Mouse (Mus musculus) intestine, embryonic 15.5 days (tissue): ENCODE results near the gene Ptpn13. TPM values are rescaled to one million over a fixed set of nuclear protein-coding genes. Genes with fewer than 3 reads are reported as not detected.
A peak's percentile ranks its signal among the peaks of the same experiment; 100 is the strongest.

Experiments
- ATAC-seq: fragments of 200-750 bp; cut with Nextera tagmentation; 2 replicates; pipeline ENCODE4 v1.8.0; 2017; ENCODE audit warnings: moderate TSS enrichment, moderate library complexity
- H3K27ac ChIP-seq: fragments of 300-500 bp; sonication (generic); 2 replicates; pipeline ENCODE4 v1.5.1; 2015; ENCODE audit warnings: mild to moderate bottlenecking, inconsistent platforms
- H3K27me3 ChIP-seq: fragments of 300-500 bp; sonication (generic); replicated peaks from 2 replicates; pipeline ENCODE4 v1.6.1; 2015; ENCODE audit warnings: inconsistent platforms
- H3K36me3 ChIP-seq: fragments of 300-500 bp; sonication (generic); 2 replicates; pipeline ENCODE4 v1.6.1; 2015; ENCODE audit warnings: inconsistent platforms
- H3K4me1 ChIP-seq: fragments of 300-500 bp; sonication (generic); replicated peaks from 2 replicates; pipeline ENCODE4 v1.6.1; 2015; ENCODE audit warnings: inconsistent platforms
- H3K4me2 ChIP-seq: fragments of 300-500 bp; sonication (generic); replicated peaks from 2 replicates; pipeline ENCODE4 v1.6.1; 2015; ENCODE audit warnings: mild to moderate bottlenecking, inconsistent platforms
- H3K4me3 ChIP-seq: fragments of 300-500 bp; sonication (generic); replicated peaks from 2 replicates; pipeline ENCODE4 v1.5.1; 2015; ENCODE audit warnings: inconsistent platforms
- H3K9ac ChIP-seq: fragments of 300-500 bp; sonication (generic); 2 replicates; pipeline ENCODE4 v1.6.1; 2015; ENCODE audit warnings: inconsistent platforms
- H3K9me3 ChIP-seq: fragments of 300-500 bp; sonication (generic); 2 replicates; pipeline ENCODE4 v1.6.1; 2016; ENCODE audit warnings: inconsistent platforms
- WGBS: fragments of 180-500 bp; shearing (Covaris S2); methylation state at CpG from one replicate; pipeline ENCODE4 v1.1.7; 2015; 5-methylcytosine and 5-hydroxymethylcytosine counted together
- polyA plus RNA-seq: library from polyadenylated mRNA; unstranded; fragments of >200 nt; fragmentation: Nextera tagmentation; extraction: Ambion mirVana; gene quantifications from 2 replicates; pipeline ENCODE4 v1.2.1, GENCODE M21; 2015

The Ptpn13 gene
- polyA plus RNA-seq, 1 experiment from 2014 or later: 5.5 TPM

- Histone ChIP-seq H3K27ac (no peak overlapping the region), H3K27me3 (no peaks in the 10 kb centered on the region), H3K36me3 (no peaks in the 10 kb centered on the region), H3K4me2 (no peak overlapping the region), H3K4me1 (no peaks in the 10 kb centered on the region), H3K4me3 (no peak overlapping the region), H3K9ac (no peak overlapping the region), H3K9me3 (no peaks in the 10 kb centered on the region)
- 85% methylated on average over 11 of the region's 11 CpGs for WGBS
- no peak for ATAC-seq
These were observed 48.6 kb downstream of the Ptpn13 start for GRCm38 (mm10) chr5:103473467-103474096.

- Histone ChIP-seq H3K4me1 (no peaks in the 10 kb centered on the region), H3K4me2 (no peak overlapping the region), H3K27me3 (no peaks in the 10 kb centered on the region), H3K9ac (no peak overlapping the region), H3K4me3 (no peak overlapping the region), H3K9me3 (no peaks in the 10 kb centered on the region), H3K36me3 (no peaks in the 10 kb centered on the region), H3K27ac (no peak overlapping the region)
- ATAC-seq: no peak
- 70% methylated on average over 4 of the region's 4 CpGs for WGBS
These were observed 49.3 kb downstream of the Ptpn13 start for GRCm38 (mm10) chr5:103474259-103474658.

DNA sequence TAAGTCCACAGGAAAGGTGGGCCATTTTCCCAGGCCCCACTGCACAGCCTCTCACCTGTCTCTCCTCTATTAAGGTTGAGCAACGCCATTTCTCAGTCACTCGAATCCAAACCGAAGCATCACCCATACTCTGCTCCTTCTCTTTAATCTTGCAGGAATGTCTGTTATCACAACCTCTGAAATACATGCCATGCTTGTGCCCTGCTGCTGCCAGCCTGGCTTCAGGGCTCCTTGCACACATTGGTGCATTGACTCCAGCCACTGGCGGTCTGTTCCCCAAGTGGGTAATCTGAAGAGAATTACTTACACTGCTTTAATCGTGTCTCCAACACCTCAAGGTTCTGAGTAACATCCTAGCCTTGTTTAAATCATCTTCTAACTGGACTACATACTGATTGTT is 50.5 kb downstream of the Ptpn13 start:
- no peaks in the 10 kb centered on the region for H3K27me3 ChIP-seq
- H3K4me1 ChIP-seq: no peaks in the 10 kb centered on the region
- H3K4me2 ChIP-seq: no peak overlapping the region
- no peaks in the 10 kb centered on the region for H3K36me3 ChIP-seq
- WGBS: 87% methylated on average over 5 of the region's 5 CpGs
- no peak overlapping the region for H3K27ac ChIP-seq
- H3K4me3 ChIP-seq: no peak overlapping the region
- H3K9me3 ChIP-seq: no peaks in the 10 kb centered on the region
- no peak for ATAC-seq
- no peak overlapping the region for H3K9ac ChIP-seq

- no peak overlapping the region for H3K4me2 ChIP-seq
- 91% methylated on average over 5 of the region's 5 CpGs for WGBS
- no peaks in the 10 kb centered on the region for H3K36me3 ChIP-seq
- no peak overlapping the region for H3K9ac ChIP-seq
- H3K9me3 ChIP-seq: no peaks in the 10 kb centered on the region
- H3K27ac ChIP-seq: no peak overlapping the region
- H3K27me3 ChIP-seq: no peaks in the 10 kb centered on the region
- H3K4me1 ChIP-seq: no peaks in the 10 kb centered on the region
- H3K4me3 ChIP-seq: no peak overlapping the region
- ATAC-seq: no peak
These were observed 54.5 kb downstream of the Ptpn13 start for GRCm38 (mm10) chr5:103479503-103479902.

GRCm38 (mm10) chr5:103481222-103481621 is 56.2 kb downstream of the Ptpn13 start:
- Histone ChIP-seq H3K36me3 (no peaks in the 10 kb centered on the region), H3K9me3 (no peaks in the 10 kb centered on the region), H3K4me3 (no peak overlapping the region), H3K27me3 (no peaks in the 10 kb centered on the region), H3K4me2 (no peak overlapping the region), H3K9ac (no peak overlapping the region), H3K4me1 (no peaks in the 10 kb centered on the region), H3K27ac (no peak overlapping the region)
- 89% methylated on average over 2 of the region's 2 CpGs for WGBS
- no peak for ATAC-seq

DNA sequence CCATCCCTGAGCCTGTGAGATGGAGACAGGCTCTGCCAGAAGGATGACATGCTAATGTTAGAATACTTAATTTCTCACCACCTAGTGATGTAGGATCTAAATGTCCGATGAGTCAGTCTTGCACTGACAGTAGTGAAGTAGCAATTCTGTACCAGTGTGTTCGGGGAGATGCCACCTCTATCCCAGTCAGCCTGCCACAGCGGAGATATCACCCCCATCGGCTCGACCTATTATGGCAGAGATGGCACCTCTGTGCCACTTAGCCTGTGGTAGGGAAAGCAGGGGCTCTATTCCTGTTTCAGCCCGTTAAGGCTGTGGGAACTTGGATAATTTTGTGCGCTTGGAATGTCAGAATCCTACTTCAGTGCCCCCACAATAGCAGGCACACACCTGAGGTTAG is 62.0 kb downstream of the Ptpn13 start:
- H3K9ac ChIP-seq: no peak overlapping the region
- WGBS: 96% methylated on average over 7 of the region's 7 CpGs
- no peaks in the 10 kb centered on the region for H3K9me3 ChIP-seq

DNA sequence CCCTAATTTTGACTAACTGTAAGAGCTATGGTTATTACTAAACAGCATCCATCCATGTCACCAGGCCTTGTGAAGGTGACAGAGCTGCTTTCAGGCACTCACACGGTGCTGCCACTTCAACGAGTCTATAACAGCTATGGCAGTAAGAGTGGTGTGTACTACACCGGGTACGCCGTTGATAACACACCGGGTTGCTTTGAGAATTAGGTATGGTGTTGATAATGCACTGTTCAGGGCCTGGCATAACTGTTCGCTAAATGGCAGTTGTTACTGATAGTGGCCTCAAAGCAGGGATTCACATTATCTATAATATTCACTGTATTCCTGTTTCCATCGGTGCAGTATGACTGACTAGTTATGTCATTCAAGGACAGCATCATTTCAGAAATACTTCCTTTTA is 66.0 kb downstream of the Ptpn13 start:
- H3K27me3 ChIP-seq: no peaks in the 10 kb centered on the region
- no peaks in the 10 kb centered on the region for H3K36me3 ChIP-seq
- ATAC-seq: no peak
- H3K9me3 ChIP-seq: no peaks in the 10 kb centered on the region
- H3K4me3 ChIP-seq: no peak overlapping the region
- H3K4me2 ChIP-seq: no peak overlapping the region
- no peak overlapping the region for H3K27ac ChIP-seq
- H3K9ac ChIP-seq: no peak overlapping the region
- WGBS: 92% methylated on average over 8 of the region's 8 CpGs
- no peaks in the 10 kb centered on the region for H3K4me1 ChIP-seq

More for the DNA sequence above, 62.0 kb downstream of the Ptpn13 start:
- H3K27ac ChIP-seq: no peak overlapping the region
- H3K4me1 ChIP-seq: no peaks in the 10 kb centered on the region
- H3K4me3 ChIP-seq: no peak overlapping the region
- H3K27me3 ChIP-seq: no peaks in the 10 kb centered on the region
- H3K36me3 ChIP-seq: no peaks in the 10 kb centered on the region
- H3K4me2 ChIP-seq: no peak overlapping the region
- ATAC-seq: no peak

DNA sequence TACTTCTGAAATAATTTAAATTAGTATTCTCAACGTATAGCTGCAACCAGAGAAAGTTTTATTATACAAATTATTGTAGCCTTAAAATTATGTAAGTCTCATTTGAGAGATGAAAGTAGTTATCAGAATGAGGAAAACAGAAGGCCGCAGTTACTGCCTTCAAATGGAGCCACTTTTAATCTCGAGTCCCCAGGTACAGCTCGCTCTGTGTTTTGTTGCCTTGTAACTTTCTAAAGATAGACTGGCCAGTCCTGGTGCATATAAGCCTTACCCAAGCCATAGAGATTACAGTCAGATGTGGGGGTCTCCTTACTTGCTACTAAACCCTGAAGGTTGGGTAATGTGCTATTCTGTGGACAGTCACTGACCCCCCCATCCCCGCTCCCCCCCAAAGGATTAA is 66.8 kb downstream of the Ptpn13 start:
- Histone ChIP-seq H3K9me3 (no peaks in the 10 kb centered on the region), H3K4me2 (no peak overlapping the region), H3K27me3 (no peaks in the 10 kb centered on the region), H3K4me1 (no peaks in the 10 kb centered on the region), H3K36me3 (no peaks in the 10 kb centered on the region), H3K27ac (no peak overlapping the region), H3K9ac (no peak overlapping the region), H3K4me3 (no peak overlapping the region)
- WGBS: 95% methylated on average over 5 of the region's 5 CpGs
- ATAC-seq: no peak

GRCm38 (mm10) chr5:103497061-103497460 is 72.1 kb downstream of the Ptpn13 start:
- Histone ChIP-seq H3K4me2 (no peak overlapping the region), H3K9ac (no peak overlapping the region), H3K4me1 (peaks cover 4% of the 10 kb centered on the region), H3K36me3 (no peaks in the 10 kb centered on the region), H3K4me3 (no peak overlapping the region), H3K27me3 (no peaks in the 10 kb centered on the region), H3K9me3 (no peaks in the 10 kb centered on the region), H3K27ac (no peak overlapping the region)
- no peak for ATAC-seq
- WGBS: 90% methylated on average over 5 of the region's 5 CpGs

DNA sequence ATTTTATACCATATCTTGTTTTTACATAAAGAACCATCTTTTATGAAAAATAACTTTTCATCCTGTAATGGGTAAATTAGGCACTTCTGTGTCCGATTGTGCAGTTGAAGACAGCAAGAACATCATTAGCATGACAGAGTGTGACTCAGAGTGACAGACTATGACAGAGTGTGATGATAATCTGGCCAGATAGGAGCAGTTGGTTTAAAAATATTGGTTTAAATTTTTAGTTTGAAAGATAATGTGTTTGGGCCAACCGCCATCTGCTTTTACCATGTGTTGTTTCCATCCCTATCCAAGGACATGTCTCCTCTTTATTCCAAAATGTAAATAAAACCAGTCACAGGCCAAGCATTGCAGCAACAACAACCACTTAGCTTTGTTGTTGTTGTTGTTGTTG is 72.5 kb downstream of the Ptpn13 start:
- no peak overlapping the region for H3K9ac ChIP-seq
- no peaks in the 10 kb centered on the region for H3K27me3 ChIP-seq
- no peak overlapping the region for H3K4me3 ChIP-seq
- H3K4me1 ChIP-seq: peaks cover 4% of the 10 kb centered on the region
- H3K4me2 ChIP-seq: no peak overlapping the region
- no peak overlapping the region for H3K27ac ChIP-seq
- no peak for ATAC-seq
- H3K36me3 ChIP-seq: no peaks in the 10 kb centered on the region
- H3K9me3 ChIP-seq: no peaks in the 10 kb centered on the region
- WGBS: 91% methylated on average over 2 of the region's 2 CpGs

DNA sequence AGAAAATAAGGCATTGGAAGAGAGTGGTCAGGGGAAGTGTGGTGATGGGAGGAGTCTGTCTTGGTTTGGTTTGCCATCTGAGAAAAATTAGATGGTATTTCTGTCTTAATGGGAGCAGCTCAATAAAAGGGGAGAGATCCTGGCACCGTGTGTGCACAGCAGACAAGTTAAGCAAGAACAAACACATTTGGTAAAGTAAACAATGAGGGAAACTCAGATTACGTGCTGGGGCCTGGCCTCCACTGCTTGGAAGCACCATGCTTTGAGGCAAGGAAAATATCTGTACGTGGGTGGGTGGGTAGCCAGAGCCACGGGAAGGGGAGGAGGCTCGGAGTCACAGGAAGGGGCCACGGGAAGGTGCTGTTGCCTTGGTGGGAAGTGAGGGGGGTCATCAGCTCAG is 74.3 kb downstream of the Ptpn13 start:
- Histone ChIP-seq H3K4me3 (no peak overlapping the region), H3K27ac (no peak overlapping the region), H3K36me3 (no peaks in the 10 kb centered on the region), H3K4me1 (peaks cover 4% of the 10 kb centered on the region), H3K4me2 (no peak overlapping the region), H3K9ac (no peak overlapping the region), H3K9me3 (no peaks in the 10 kb centered on the region), H3K27me3 (no peaks in the 10 kb centered on the region)
- 15% methylated on average over 6 of the region's 6 CpGs for WGBS
- ATAC-seq: peak; percentile 39; the same call in 1 of the 2 replicates

- Histone ChIP-seq H3K27me3 (no peaks in the 10 kb centered on the region), H3K4me2 (no peak overlapping the region), H3K9ac (no peak overlapping the region), H3K4me3 (no peak overlapping the region), H3K27ac (no peak overlapping the region), H3K4me1 (peaks cover 4% of the 10 kb centered on the region), H3K36me3 (no peaks in the 10 kb centered on the region), H3K9me3 (no peaks in the 10 kb centered on the region)
- 91% methylated on average over 9 of the region's 9 CpGs for WGBS
- no peak for ATAC-seq
These were observed 76.1 kb downstream of the Ptpn13 start for GRCm38 (mm10) chr5:103501076-103501475.

- no peak overlapping the region for H3K27ac ChIP-seq
- H3K4me1 ChIP-seq: peaks cover 4% of the 10 kb centered on the region
- no peaks in the 10 kb centered on the region for H3K36me3 ChIP-seq
- no peaks in the 10 kb centered on the region for H3K27me3 ChIP-seq
- no peaks in the 10 kb centered on the region for H3K9me3 ChIP-seq
- H3K4me2 ChIP-seq: no peak overlapping the region
- no peak for ATAC-seq
- 93% methylated on average over 6 of the region's 6 CpGs for WGBS
- no peak overlapping the region for H3K9ac ChIP-seq
- H3K4me3 ChIP-seq: no peak overlapping the region
These were observed 76.8 kb downstream of the Ptpn13 start for GRCm38 (mm10) chr5:103501839-103502238.
